Mouse (Mus musculus) megakaryocyte-erythroid progenitor cell, adult 5 weeks (primary cell): ENCODE measurements around the gene Krba1. TPM values are rescaled to one million over a fixed set of nuclear protein-coding genes. Genes with fewer than 3 reads are reported as not detected.

Source experiments
- polyA plus RNA-seq: library from polyadenylated mRNA; stranded (reverse); fragments of >175 nt; gene quantifications from 2 replicates; pipeline ENCODE4 v1.2.3, GENCODE M21; 2012

Gene Krba1
- polyA plus RNA-seq = 9.7 and 11.1 TPM in 2 replicates

GRCm38 (mm10) chr6:48395105-48396007 lies at the start of gene Krba1:
Gene Krba1 (plus strand): TSS chr6:48395586.

DNA sequence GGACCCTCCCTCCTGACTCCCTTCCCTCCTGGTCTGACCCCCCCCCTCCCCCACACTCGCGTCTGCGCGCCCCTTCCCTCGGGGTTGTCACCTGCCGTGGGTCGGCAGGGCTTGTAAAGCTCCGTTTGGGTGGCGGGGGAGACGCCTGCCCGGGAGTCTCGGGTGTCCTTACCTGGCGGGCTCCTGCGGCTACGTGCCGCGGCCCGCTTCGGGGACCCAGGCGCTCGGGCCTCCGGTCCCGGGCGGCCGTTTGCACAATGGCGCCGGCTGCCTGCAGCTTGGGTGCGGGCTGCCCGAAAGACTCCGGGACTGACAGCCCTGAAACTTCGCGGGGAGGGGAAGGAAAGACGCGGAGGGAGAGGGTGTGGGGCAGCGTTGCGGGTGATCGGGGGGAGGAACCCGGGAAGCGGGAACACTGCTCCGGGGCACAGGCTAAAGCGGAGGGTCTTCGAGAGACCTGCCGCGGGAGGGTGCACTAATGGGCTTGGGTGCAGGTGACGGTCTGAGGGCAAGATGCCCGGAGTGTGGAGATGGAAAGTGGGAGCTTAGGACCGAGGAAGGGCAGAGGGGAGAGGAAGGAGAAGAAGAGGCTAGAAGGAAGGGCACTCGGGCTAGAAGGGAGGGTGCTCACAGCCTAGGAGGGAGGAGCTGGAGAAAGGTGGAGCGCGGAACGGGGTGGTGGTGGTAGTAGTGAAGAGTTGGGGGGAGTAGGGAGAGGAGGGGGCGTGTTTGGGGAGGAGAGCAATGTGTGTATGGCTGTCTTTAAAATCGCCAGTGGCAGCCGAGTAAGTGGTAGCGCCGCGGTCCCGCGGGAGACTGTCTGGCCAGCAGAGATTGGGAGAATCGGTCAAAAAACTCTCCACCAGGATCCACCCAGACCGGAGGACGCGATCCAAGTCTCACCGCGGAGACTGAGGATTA lies 50.1 kb downstream of the Krba1 start, which contains the start of gene Zfp467:
TSS of gene Zfp467 (minus strand) at position 645 of the 921 bp plus-strand sequence.

DNA sequence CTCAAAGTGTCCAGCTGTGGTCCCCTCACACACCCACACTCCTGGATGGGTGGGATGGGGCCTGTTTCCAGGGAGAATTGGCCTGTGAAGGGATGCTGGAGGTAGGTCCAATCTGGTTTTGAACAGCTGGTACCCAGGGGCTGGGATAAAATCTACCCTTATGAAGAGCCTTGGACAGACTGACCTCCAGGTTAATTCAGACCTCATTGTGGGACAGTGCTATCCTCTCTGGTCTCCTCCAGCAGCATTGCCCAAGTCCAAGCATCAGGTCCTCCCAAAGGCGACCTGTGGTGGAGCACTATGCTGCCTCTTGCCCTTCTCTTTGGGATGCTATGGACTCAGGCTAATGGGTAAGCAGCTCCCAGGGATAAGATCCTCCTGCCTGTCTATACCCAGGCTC lies 52.5 kb downstream of the Krba1 start, which contains the start of gene Sspo:
TSS of gene Sspo (plus strand) at position 301 of the 400 bp plus-strand sequence.

Other genes with a start within 250 kb of the Krba1 start
- gene Zfp467, start 50.2 kb downstream of the Krba1 start, polyA plus RNA-seq = 11.4 and 11.6 TPM in 2 replicates
- gene Sspo, start 52.6 kb downstream of the Krba1 start, polyA plus RNA-seq = 0.06 and 0.11 TPM in 2 replicates
- 0.05 TPM in 1 of 2 replicates, not detected in the other for gene Atp6v0e2, start 142.0 kb downstream of the Krba1 start, polyA plus RNA-seq
- gene Lrrc61, start 159.2 kb downstream of the Krba1 start, polyA plus RNA-seq = 13.1 and 17.1 TPM in 2 replicates
- gene Rarres2, start 177.2 kb downstream of the Krba1 start, polyA plus RNA-seq = not detected in 2 replicates
- gene Gm45021, start 194.0 kb downstream of the Krba1 start, polyA plus RNA-seq = not detected in 2 replicates
- gene Repin1, start 198.3 kb downstream of the Krba1 start, polyA plus RNA-seq = 37.9 and 45.1 TPM in 2 replicates
- gene Gm44965, start 198.4 kb downstream of the Krba1 start, polyA plus RNA-seq = 5.2 and 6.3 TPM in 2 replicates
- 2.4 and 2.7 TPM in 2 replicates for gene Zfp775, start 206.5 kb downstream of the Krba1 start, polyA plus RNA-seq
- gene AI854703, start 231.2 kb downstream of the Krba1 start, polyA plus RNA-seq = 1.9 and 2.7 TPM in 2 replicates